Mouse (Mus musculus): ENCODE measurements around the gene Mmp23.
A peak's percentile ranks its signal among the peaks of the same experiment; 100 is the strongest.

Gene Mmp23

GRCm38 (mm10) chr4:155601997-155602456 lies 51.2 kb downstream of the Mmp23 start:
- DNase-seq (ENCODE audit: low read depth, low spot score) = no peak

GRCm38 (mm10) chr4:155601091-155601996 lies 51.8 kb downstream of the Mmp23 start, which contains the start of gene Slc35e2:
Gene Slc35e2, plus strand, starts transcription at chr4:155601416.
- peak; percentile 92 for DNase-seq (ENCODE audit: low read depth, low spot score)

Data from 3T3-L1 (cell line).